Mouse (Mus musculus) kidney, adult 2 months (tissue): Measurements from ENCODE around the gene Prorsd1.

Experiments used
- CTCF ChIP-seq: fragments of 200-500 bp; conservative IDR thresholded peaks from 2 replicates; pipeline ENCODE4 v1.5.1; 2011; ENCODE audit warnings: low read depth, mild to moderate bottlenecking, control low read depth, low read length, moderate library complexity, mixed read lengths; ENCODE audit not compliant: insufficient read depth, insufficient read length
- POLR2A ChIP-seq: fragments of 200-500 bp; IDR thresholded peaks from one replicate; pipeline ENCODE4 v1.6.1; 2011; ENCODE audit warnings: low read depth, low read length, control low read depth

DNA sequence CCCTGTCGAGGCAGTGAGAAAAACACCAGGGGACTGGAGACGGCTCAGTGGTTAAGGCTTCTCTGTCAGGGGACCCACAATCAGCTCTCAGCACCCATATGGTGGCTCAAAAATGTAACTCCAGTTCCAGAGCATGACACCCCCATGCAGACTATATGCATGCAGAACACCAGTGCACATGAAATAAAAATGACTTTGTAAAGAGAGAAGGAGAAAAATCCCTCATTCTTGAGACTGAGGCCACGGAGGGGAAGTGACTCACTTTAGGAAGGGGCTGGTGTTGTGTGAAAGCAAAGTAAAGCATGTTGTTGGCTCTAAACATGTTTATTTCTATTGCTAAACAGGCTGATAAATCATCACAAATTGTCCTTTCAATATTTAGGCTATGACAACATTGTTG, 46.2 kb upstream of the Prorsd1 start:
- TF ChIP-seq POLR2A (no peak), CTCF (no peak)
